Mouse (Mus musculus): ENCODE measurements around the gene Ins2. TPM values are rescaled to one million over a fixed set of nuclear protein-coding genes. Genes with fewer than 3 reads are reported as not detected.

Gene Ins2
- polyA plus RNA-seq, 1 experiment from 2014 or later: 1.4 TPM

DNA sequence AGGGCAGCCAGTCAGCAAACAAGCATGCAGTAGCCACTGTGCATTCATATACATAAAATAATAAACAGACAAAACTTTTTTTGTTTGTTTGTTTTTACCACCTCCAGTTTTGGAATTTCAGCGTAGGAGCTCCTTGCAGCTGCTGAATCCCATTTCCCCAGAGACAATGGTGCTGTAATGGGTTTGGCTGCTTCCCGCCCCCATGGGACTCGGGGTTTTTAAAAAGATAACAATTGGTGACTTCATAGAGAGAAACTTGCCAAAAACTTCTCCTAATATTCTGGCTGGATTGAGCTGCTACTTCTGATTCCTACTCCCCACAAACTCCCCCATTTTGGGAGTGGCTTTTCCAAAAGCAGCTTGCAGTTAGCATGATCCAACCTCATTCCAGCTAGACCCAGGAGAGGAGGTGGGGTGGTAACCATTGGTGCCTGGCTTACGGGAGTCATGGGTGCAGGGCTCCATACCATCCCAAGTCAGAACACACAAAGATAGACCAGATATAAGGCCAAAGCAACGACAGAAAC, 43.8 kb downstream of the Ins2 start:
- Histone ChIP-seq H3K4me1 (ENCODE audit: control insufficient read depth, insufficient read depth, low read length) (no peaks in the 10 kb centered on the region), H3K27ac (ENCODE audit: low read length) (no peak overlapping the region), H3K9me3 (replicated peaks; ENCODE audit: control insufficient read depth, low read length, poor library complexity, severe bottlenecking) (no peaks in the 10 kb centered on the region), H3K4me2 (ENCODE audit: low read length) (no peak overlapping the region), H3K36me3 (ENCODE audit: control insufficient read depth, insufficient read depth, low read length) (no peaks in the 10 kb centered on the region), H3K4me3 (ENCODE audit: low read depth, low read length) (no peak overlapping the region), H3K27me3 (ENCODE audit: control insufficient read depth, insufficient read depth, low read depth, low read length) (no peaks in the 10 kb centered on the region), H3K9ac (ENCODE audit: low read depth, low read length) (no peak overlapping the region)
- no peak for ATAC-seq
- 64% methylated on average over 5 of the region's 5 CpGs for WGBS

DNA sequence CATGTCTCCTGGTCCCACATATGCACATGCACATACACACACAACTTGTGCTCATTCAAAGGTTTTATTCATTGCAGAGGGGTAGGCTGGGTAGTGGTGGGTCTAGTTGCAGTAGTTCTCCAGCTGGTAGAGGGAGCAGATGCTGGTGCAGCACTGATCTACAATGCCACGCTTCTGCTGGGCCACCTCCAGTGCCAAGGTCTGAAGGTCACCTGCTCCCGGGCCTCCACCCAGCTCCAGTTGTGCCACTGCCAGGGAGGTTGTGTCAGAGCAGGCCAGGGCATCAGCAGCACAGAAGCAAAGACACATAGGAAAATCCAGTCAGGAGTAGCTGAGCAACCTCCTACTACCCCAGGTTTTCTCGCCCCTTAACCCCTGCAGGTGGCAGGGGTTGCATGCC, 64.6 kb downstream of the Ins2 start:
- H3K9ac ChIP-seq (ENCODE audit: low read depth, low read length): no peak overlapping the region
- H3K27me3 ChIP-seq (ENCODE audit: control insufficient read depth, insufficient read depth, low read depth, low read length): no peaks in the 10 kb centered on the region
- no peaks in the 10 kb centered on the region for H3K4me1 ChIP-seq (ENCODE audit: control insufficient read depth, insufficient read depth, low read length)
- H3K4me3 ChIP-seq (ENCODE audit: low read depth, low read length): no peak overlapping the region
- 83% methylated on average over 3 of the region's 3 CpGs for WGBS
- no peak overlapping the region for H3K4me2 ChIP-seq (ENCODE audit: low read length)
- no peaks in the 10 kb centered on the region for H3K36me3 ChIP-seq (ENCODE audit: control insufficient read depth, insufficient read depth, low read length)
- no peak for ATAC-seq
- H3K9me3 ChIP-seq (replicated peaks; ENCODE audit: control insufficient read depth, low read length, poor library complexity, severe bottlenecking): no peaks in the 10 kb centered on the region
- H3K27ac ChIP-seq (ENCODE audit: low read length): no peak overlapping the region

DNA sequence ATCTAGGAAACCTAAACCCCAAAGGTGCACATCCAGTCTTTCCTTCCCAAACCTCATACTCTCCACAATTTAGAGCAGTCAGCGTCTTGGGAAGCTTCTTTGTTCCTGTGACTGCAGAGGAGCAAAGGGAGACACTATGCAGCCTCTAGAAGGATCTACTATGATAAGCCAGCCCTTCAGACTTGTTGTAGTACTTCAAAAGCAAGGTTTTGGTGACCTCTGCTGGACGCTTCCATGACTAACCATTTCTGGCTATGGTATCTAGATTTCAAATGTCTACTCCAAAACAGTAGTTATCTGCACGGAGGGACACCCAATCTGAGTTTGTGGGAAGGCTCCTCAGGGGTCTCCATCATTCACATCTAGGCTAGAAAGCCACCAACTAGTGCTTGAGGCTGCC, 67.5 kb downstream of the Ins2 start:
- H3K4me3 ChIP-seq (ENCODE audit: low read depth, low read length): no peak overlapping the region
- no peak for ATAC-seq
- H3K9ac ChIP-seq (ENCODE audit: low read depth, low read length): no peak overlapping the region
- no peaks in the 10 kb centered on the region for H3K27me3 ChIP-seq (ENCODE audit: control insufficient read depth, insufficient read depth, low read depth, low read length)
- 0 out of 2 replicates have a peak, but pooled peaks cover 2% of the 10 kb centered on the region for H3K4me1 ChIP-seq (ENCODE audit: control insufficient read depth, insufficient read depth, low read length)
- H3K4me2 ChIP-seq (ENCODE audit: low read length): no peak overlapping the region
- no peaks in the 10 kb centered on the region for H3K36me3 ChIP-seq (ENCODE audit: control insufficient read depth, insufficient read depth, low read length)
- H3K27ac ChIP-seq (ENCODE audit: low read length): no peak overlapping the region
- 8% methylated on average over 3 of the region's 3 CpGs for WGBS
- H3K9me3 ChIP-seq (replicated peaks; ENCODE audit: control insufficient read depth, low read length, poor library complexity, severe bottlenecking): no peaks in the 10 kb centered on the region

DNA sequence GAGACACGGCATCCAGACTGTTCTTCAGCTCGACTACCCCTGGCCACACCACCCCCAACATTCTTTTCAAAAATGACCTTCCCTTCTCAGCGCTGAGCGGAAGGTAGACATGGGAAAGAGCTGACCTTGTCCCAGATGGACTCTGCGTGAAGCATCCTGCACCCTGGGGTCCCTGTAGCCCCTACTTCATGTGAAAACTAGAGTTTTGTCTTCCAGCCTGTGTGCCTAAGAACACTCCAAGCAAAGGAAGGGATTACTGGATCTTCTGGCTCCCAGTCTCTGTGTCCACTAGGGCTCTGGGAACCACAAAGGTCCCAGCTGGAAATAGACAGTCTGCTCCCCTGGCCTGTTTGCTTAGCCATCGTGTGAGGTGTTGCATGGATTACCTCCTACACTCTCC, 68.0 kb downstream of the Ins2 start:
- H3K27me3 ChIP-seq (ENCODE audit: control insufficient read depth, insufficient read depth, low read depth, low read length): no peaks in the 10 kb centered on the region
- H3K27ac ChIP-seq (ENCODE audit: low read length): no peak overlapping the region
- H3K9me3 ChIP-seq (replicated peaks; ENCODE audit: control insufficient read depth, low read length, poor library complexity, severe bottlenecking): no peaks in the 10 kb centered on the region
- H3K4me1 ChIP-seq (ENCODE audit: control insufficient read depth, insufficient read depth, low read length): 0 out of 2 replicates have a peak, but pooled peaks cover 2% of the 10 kb centered on the region
- ATAC-seq: no peak
- no peak overlapping the region for H3K4me2 ChIP-seq (ENCODE audit: low read length)
- WGBS: 67% methylated on average over 6 of the region's 6 CpGs
- H3K9ac ChIP-seq (ENCODE audit: low read depth, low read length): no peak overlapping the region
- H3K4me3 ChIP-seq (ENCODE audit: low read depth, low read length): no peak overlapping the region
- no peaks in the 10 kb centered on the region for H3K36me3 ChIP-seq (ENCODE audit: control insufficient read depth, insufficient read depth, low read length)

DNA sequence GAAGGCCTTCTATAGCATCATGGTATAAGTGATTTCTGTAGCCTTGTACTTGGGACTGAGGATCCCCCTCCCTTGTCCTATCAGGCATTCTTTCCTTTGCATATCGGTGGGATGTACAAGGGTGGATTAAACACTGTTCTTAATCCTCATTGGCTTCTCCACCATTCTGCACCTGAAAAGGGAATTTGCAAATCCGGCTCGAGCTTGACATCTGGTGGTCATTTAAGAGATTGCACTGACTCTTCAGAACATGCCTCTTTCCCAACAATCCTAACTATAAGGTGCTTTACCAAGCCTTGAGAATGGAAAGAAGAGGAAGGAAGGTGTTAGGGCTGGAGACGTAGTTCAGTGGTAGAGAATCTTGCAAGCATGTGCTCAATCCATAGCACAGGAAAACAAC, 71.1 kb downstream of the Ins2 start:
- H3K27ac ChIP-seq (ENCODE audit: low read length): no peak overlapping the region
- no peak overlapping the region for H3K4me3 ChIP-seq (ENCODE audit: low read depth, low read length)
- WGBS: 8% methylated on average over 4 of the region's 4 CpGs
- no peaks in the 10 kb centered on the region; the same call in 1 of the 2 replicates for H3K9me3 ChIP-seq (replicated peaks; ENCODE audit: control insufficient read depth, low read length, poor library complexity, severe bottlenecking)
- H3K27me3 ChIP-seq (ENCODE audit: control insufficient read depth, insufficient read depth, low read depth, low read length): peaks cover 3% of the 10 kb centered on the region; the same call in 1 of the 2 replicates
- ATAC-seq: no peak
- H3K36me3 ChIP-seq (ENCODE audit: control insufficient read depth, insufficient read depth, low read length): no peaks in the 10 kb centered on the region
- no peak overlapping the region for H3K4me2 ChIP-seq (ENCODE audit: low read length)
- 0 out of 2 replicates have a peak, but pooled peaks cover 2% of the 10 kb centered on the region for H3K4me1 ChIP-seq (ENCODE audit: control insufficient read depth, insufficient read depth, low read length)
- H3K9ac ChIP-seq (ENCODE audit: low read depth, low read length): no peak overlapping the region

DNA sequence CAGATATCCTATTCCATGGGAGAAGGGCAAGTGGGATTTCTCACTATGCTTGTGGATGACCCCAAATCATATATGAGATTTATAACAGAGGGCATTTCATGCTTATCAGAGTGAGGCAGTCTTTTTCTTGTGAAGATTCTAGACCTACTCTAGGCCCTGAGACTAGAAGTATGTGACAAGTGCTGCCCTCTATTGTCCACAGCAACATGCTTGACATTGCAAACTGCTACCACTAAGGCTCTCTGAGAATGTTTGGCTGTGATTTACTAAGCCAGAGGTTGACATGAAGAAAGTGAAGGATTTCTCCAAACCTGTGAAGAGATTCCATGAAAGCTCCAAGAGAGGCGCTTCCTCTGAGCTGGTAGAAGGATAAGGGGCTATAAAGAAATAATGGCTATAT, 72.1 kb downstream of the Ins2 start:
- WGBS: 93% methylated on average over 1 of the region's 1 CpGs
- no peak overlapping the region for H3K27ac ChIP-seq (ENCODE audit: low read length)
- H3K9me3 ChIP-seq (replicated peaks; ENCODE audit: control insufficient read depth, low read length, poor library complexity, severe bottlenecking): no peaks in the 10 kb centered on the region; the same call in 1 of the 2 replicates
- H3K9ac ChIP-seq (ENCODE audit: low read depth, low read length): no peak overlapping the region
- H3K27me3 ChIP-seq (ENCODE audit: control insufficient read depth, insufficient read depth, low read depth, low read length): peaks cover 11% of the 10 kb centered on the region
- no peaks in the 10 kb centered on the region for H3K36me3 ChIP-seq (ENCODE audit: control insufficient read depth, insufficient read depth, low read length)
- H3K4me2 ChIP-seq (ENCODE audit: low read length): no peak overlapping the region
- no peak overlapping the region for H3K4me3 ChIP-seq (ENCODE audit: low read depth, low read length)
- ATAC-seq: no peak
- H3K4me1 ChIP-seq (ENCODE audit: control insufficient read depth, insufficient read depth, low read length): 0 out of 2 replicates have a peak, but pooled peaks cover 2% of the 10 kb centered on the region

DNA sequence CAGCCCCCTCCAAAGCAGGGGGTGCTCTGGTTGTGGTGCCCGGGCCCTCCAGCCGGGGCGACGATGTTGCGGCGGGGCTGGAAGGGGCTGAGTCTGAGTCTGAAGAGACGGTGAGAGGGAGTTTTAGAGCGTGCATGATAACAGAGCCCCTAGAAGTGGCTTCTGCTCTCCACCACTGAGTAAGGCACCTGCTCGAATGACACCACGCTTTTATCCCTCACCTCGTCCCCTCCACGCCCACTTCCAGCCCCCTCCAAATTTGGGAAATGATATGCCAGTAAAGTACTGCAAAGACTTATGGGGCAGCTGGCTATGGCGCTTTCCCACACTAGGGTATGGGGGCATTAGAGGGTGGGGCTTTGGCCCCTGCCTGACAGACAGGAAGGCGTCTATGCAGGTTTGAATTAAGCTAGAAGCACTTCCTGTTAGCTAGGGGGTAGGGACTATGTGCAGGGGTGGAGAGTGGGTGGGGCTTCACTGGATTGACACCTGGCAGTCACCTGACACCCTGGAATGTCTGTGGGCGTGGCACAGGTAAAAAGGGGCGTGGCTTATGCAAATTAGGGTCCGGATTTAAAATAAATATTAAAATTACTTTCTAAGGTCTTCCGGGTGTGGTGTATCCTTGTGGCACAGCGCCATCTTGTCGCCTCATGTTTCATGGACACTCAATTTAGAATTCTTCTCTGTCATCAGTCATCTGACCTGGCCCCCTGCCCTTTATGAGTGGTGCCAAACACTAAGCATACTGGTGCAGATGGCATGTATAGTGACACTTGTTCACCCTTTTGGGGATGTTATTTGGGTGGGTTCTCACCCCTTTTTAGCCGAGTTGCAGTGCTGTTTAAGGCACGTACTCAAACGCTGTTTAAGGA, 73.2 kb downstream of the Ins2 start, which contains the start of gene Gm49394:
Gene Gm49394 (minus strand): TSS at position 192 of the 875 bp plus-strand sequence.
- H3K36me3 ChIP-seq (ENCODE audit: control insufficient read depth, insufficient read depth, low read length): no peaks in the 10 kb centered on the region
- no peak for ATAC-seq
- no peak within 1 kb of the TSS for H3K27ac ChIP-seq (ENCODE audit: low read length)
- H3K4me2 ChIP-seq (ENCODE audit: low read length): no peak within 1 kb of the TSS
- peaks cover 21% of the 10 kb centered on the region for H3K27me3 ChIP-seq (ENCODE audit: control insufficient read depth, insufficient read depth, low read depth, low read length)
- H3K9ac ChIP-seq (ENCODE audit: low read depth, low read length): no peak within 1 kb of the TSS
- no peaks in the 10 kb centered on the region; the same call in 1 of the 2 replicates for H3K9me3 ChIP-seq (replicated peaks; ENCODE audit: control insufficient read depth, low read length, poor library complexity, severe bottlenecking)
- H3K4me3 ChIP-seq (ENCODE audit: low read depth, low read length): no peak within 1 kb of the TSS
- H3K4me1 ChIP-seq (ENCODE audit: control insufficient read depth, insufficient read depth, low read length): 0 out of 2 replicates have a peak, but pooled peaks cover 2% of the 10 kb centered on the region
- 87% methylated on average over 23 of the region's 23 CpGs for WGBS

DNA sequence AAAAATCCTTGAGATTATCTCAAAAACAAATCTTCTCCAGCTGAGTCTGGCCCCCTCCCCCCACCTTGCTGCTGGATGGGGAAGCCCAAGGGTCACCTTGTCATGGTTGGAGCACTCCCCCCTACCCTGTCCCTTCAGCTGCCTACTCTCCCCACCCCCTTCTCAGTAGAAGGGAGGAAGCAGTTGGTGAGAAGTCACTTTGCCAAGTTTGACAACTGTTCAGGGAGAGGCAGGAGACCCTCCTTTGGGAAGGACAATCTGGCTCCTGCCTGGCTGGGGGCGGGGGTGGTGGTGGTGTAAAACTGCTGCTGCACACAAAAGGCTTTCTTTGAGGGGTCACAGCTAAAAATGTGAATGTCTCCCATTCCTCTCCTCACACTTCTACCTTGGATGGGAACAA, 74.9 kb downstream of the Ins2 start:
- Histone ChIP-seq H3K4me1 (ENCODE audit: control insufficient read depth, insufficient read depth, low read length) (0 out of 2 replicates have a peak, but pooled peaks cover 2% of the 10 kb centered on the region), H3K36me3 (ENCODE audit: control insufficient read depth, insufficient read depth, low read length) (no peaks in the 10 kb centered on the region), H3K4me2 (ENCODE audit: low read length) (no peak overlapping the region), H3K27ac (ENCODE audit: low read length) (no peak overlapping the region), H3K27me3 (ENCODE audit: control insufficient read depth, insufficient read depth, low read depth, low read length) (peaks cover 31% of the 10 kb centered on the region), H3K4me3 (ENCODE audit: low read depth, low read length) (no peak overlapping the region), H3K9ac (ENCODE audit: low read depth, low read length) (no peak overlapping the region), H3K9me3 (replicated peaks; ENCODE audit: control insufficient read depth, low read length, poor library complexity, severe bottlenecking) (no peaks in the 10 kb centered on the region; the same call in 1 of the 2 replicates)
- WGBS: 90% methylated on average over 1 of the region's 1 CpGs
- no peak for ATAC-seq

DNA sequence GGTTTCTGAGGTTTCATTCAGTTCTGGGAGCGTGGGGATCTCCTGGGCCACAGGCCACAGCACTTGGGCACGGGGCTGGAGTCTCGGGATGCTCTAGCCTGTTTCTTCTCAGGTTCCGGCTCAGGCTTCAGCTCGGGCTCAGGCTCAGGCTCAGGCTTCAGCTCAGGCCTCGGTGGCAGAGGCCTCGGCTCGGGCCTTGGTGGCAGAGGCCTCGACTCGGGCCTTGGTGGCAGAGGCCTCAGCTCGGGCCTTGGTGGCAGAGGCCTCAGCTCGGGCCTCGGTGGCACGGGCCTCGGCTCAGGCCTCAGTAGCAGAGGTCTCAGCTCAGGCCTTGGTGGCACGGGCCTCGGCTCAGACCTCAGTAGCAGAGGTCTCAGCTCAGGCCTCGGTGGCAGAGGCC, 75.7 kb downstream of the Ins2 start:
- Histone ChIP-seq H3K27ac (ENCODE audit: low read length) (no peak overlapping the region), H3K4me3 (ENCODE audit: low read depth, low read length) (no peak overlapping the region), H3K9ac (ENCODE audit: low read depth, low read length) (no peak overlapping the region), H3K9me3 (replicated peaks; ENCODE audit: control insufficient read depth, low read length, poor library complexity, severe bottlenecking) (no peaks in the 10 kb centered on the region; the same call in 1 of the 2 replicates), H3K4me1 (ENCODE audit: control insufficient read depth, insufficient read depth, low read length) (0 out of 2 replicates have a peak, but pooled peaks cover 2% of the 10 kb centered on the region), H3K36me3 (ENCODE audit: control insufficient read depth, insufficient read depth, low read length) (no peaks in the 10 kb centered on the region), H3K27me3 (ENCODE audit: control insufficient read depth, insufficient read depth, low read depth, low read length) (peaks cover 37% of the 10 kb centered on the region), H3K4me2 (ENCODE audit: low read length) (no peak overlapping the region)
- WGBS: 92% methylated on average over 18 of the region's 18 CpGs
- no peak for ATAC-seq
